Mouse (Mus musculus) ES-E14 (cell line): ENCODE measurements at regions not wholly inside any gene's neighbourhood (a gene's known extent, or its start where the extent isn't known, plus 50 kb on each side); places are given as distances from the start of the nearest gene placed in this dataset.

ENCODE experiments used
- DNase-seq: peaks from one replicate; pipeline ENCODE4 v3.0.0-alpha.2; 2013; ENCODE audit warnings: low read depth, low spot score
- H3K27ac ChIP-seq: 2 replicates; pipeline ENCODE4 v1.5.1; 2012; ENCODE audit warnings: low read depth, mild to moderate bottlenecking, low read length, moderate library complexity, mixed read lengths; ENCODE audit not compliant: poor library complexity, insufficient read depth, severe bottlenecking
- H3K36me3 ChIP-seq: 2 replicates; pipeline ENCODE4 v1.6.1; 2012; ENCODE audit warnings: mild to moderate bottlenecking, low read length, moderate library complexity, mixed read lengths; ENCODE audit not compliant: control insufficient read depth, poor library complexity, insufficient read depth, severe bottlenecking
- H3K4me1 ChIP-seq, 2 experiments: fragments of 150-350 bp in 1 of 2; sonication (generic) in 1 of 2; 2 replicates each; pipeline ENCODE4 v1.6.1; 2012; ENCODE audit warnings: low read length in 2 of 2, mild to moderate bottlenecking in 1 of 2, mixed read lengths in 1 of 2; ENCODE audit not compliant: control insufficient read depth in 2 of 2, insufficient read depth in 2 of 2, poor library complexity in 1 of 2
- H3K4me3 ChIP-seq, 2 experiments: fragments of 150-350 bp in 1 of 2; sonication (generic) in 1 of 2; 2 replicates each; pipeline ENCODE4 v1.5.1; 2012; ENCODE audit warnings: low read length in 2 of 2, low read depth in 1 of 2, mild to moderate bottlenecking in 1 of 2, mixed read lengths in 1 of 2; ENCODE audit not compliant: insufficient read depth in 1 of 2, poor library complexity in 1 of 2, severe bottlenecking in 1 of 2
- H3K9ac ChIP-seq: 2 replicates; pipeline ENCODE4 v1.6.1; 2012; ENCODE audit warnings: low read depth, mild to moderate bottlenecking, low read length, mixed read lengths; ENCODE audit not compliant: poor library complexity, insufficient read depth, severe bottlenecking
- H3K9me3 ChIP-seq: fragments of 150-350 bp; sonication (generic); 2 replicates; pipeline ENCODE4 v1.6.1; 2012; ENCODE audit warnings: low read depth, mild to moderate bottlenecking, low read length; ENCODE audit not compliant: control insufficient read depth, insufficient read depth
- CHD2 ChIP-seq: IDR thresholded peaks from 2 replicates; pipeline ENCODE4 v1.6.1; 2014; ENCODE audit warnings: mild to moderate bottlenecking, low read depth, low read length, inconsistent platforms
- HCFC1 ChIP-seq: IDR thresholded peaks from 2 replicates; pipeline ENCODE4 v1.6.1; 2012; ENCODE audit warnings: low read length, inconsistent platforms, borderline replicate concordance; ENCODE audit not compliant: insufficient read depth
- MAFK ChIP-seq: IDR thresholded peaks from 2 replicates; pipeline ENCODE4 v1.6.1; 2014; ENCODE audit warnings: mild to moderate bottlenecking, low read depth, low read length, inconsistent platforms; ENCODE audit not compliant: insufficient read depth
- ZC3H11A ChIP-seq: IDR thresholded peaks from 2 replicates; pipeline ENCODE4 v1.6.1; 2012; ENCODE audit warnings: low read depth, mild to moderate bottlenecking, inconsistent platforms, low read length, borderline replicate concordance
- ZNF384 ChIP-seq: IDR thresholded peaks from 2 replicates; pipeline ENCODE4 v1.6.1; 2012; ENCODE audit warnings: low read depth, low read length, inconsistent platforms
- in situ Hi-C, 2 experiments: fragments of 600-800 bp; cut with MboI; formaldehyde crosslinking; loops; one replicate each; pipeline ENCODE4 v1.15.1; 2025; ENCODE audit warnings: low sequenced_read_pairs in 2 of 2, inconsistent platforms in 1 of 2; ENCODE audit not compliant: unreplicated experiment in 2 of 2

DNA sequence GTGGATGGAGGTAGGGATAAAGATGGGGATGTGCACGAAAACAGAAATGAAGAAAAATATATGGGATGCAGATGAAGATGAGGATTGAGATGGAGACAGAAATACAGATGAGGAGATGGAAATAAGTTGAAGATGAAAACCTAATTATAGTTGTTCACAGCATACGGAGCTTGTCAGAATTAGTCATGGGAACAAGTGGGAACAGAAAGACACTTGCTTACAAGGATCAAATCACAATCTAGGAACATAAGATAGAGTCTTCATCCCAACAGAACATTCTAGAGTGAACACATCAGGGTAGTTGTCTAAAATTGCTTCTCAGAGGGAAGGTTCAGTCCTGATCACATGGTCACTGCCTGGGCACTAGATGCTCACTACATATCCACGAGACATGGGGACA lies 633.2 kb downstream of the Pdcd6ip start:
- no peak for DNase-seq
- no peak overlapping the region for H3K4me3 ChIP-seq
- no peak overlapping the region for H3K9ac ChIP-seq
- TF ChIP-seq CHD2 (no peak), MAFK (no peak), ZC3H11A (no peak), ZNF384 (no peak), HCFC1 (no peak)
- no peaks in the 10 kb centered on the region for H3K36me3 ChIP-seq
- H3K4me1 ChIP-seq: no peaks in the 10 kb centered on the region
- H3K9me3 ChIP-seq: no peaks in the 10 kb centered on the region
- in situ Hi-C loops: no loop called here
- no peak overlapping the region for H3K27ac ChIP-seq

DNA sequence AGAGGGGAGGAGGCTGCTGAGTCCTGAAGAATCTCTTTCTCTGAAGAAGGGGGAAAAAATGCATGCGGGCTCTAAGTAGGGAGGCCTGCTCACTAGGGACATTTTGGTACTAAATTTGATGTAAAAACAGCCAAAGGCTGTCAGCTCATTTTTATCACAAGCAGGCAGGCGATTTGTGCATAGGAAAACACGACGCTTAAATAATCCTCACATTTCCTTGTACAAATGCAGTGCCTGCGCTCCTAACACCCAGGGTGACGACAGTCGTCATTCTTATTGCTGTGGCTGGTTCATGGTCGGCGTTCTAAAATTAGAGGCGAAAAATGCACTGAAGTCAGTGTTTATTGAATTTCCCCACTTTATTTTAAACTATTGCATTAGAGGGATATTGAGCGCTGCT lies 650.6 kb downstream of the Pdcd6ip start:
- in situ Hi-C loops: no loop called here
- no peak overlapping the region for H3K4me3 ChIP-seq
- TF ChIP-seq ZNF384: no peak
- TF ChIP-seq HCFC1: no peak
- no peak for TF ChIP-seq MAFK

DNA sequence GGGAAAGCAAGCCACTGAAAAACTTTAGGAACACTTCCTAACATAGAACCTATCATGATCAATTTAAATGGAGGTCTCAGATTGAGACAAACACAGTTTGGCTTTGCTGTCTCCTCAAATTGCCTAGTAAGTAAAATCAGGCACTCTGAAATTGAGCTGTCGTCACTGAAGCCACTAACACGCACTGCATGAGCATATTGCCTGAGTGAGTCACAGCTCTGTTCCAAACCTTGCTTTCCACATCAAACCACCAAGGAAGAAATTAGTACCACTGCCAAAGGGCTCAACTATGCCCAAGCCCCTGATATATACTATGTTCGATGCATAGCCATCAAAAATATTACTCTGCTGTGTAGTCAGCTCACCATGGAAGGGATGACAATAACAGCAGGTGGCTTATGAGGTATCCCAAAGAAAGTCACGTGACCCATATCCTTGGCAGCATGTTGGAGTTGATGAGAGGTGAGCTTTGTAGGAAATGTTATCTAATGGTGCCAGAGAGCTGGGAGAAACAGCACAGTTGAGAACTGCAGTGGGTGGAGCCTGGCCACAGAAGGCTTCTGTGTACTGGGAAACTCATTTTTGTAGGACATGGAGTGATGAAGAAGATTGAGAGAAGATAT lies 663.4 kb downstream of the Pdcd6ip start:
- Histone ChIP-seq H3K4me3 (no peak overlapping the region), H3K9me3 (no peaks in the 10 kb centered on the region), H3K27ac (no peak overlapping the region), H3K4me1 (no peaks in the 10 kb centered on the region), H3K36me3 (no peaks in the 10 kb centered on the region), H3K9ac (no peak overlapping the region)
- TF ChIP-seq HCFC1: no peak
- TF ChIP-seq ZNF384: no peak
- TF ChIP-seq ZC3H11A: no peak
- no peak for TF ChIP-seq CHD2
- TF ChIP-seq MAFK: no peak
- in situ Hi-C loops: no loop called here
- no peak for DNase-seq

More for the DNA sequence above, 650.6 kb downstream of the Pdcd6ip start:
- no peak for DNase-seq
- no peaks in the 10 kb centered on the region for H3K36me3 ChIP-seq
- no peaks in the 10 kb centered on the region for H3K9me3 ChIP-seq
- no peaks in the 10 kb centered on the region for H3K4me1 ChIP-seq
- H3K9ac ChIP-seq: no peak overlapping the region
- no peak overlapping the region for H3K27ac ChIP-seq

DNA sequence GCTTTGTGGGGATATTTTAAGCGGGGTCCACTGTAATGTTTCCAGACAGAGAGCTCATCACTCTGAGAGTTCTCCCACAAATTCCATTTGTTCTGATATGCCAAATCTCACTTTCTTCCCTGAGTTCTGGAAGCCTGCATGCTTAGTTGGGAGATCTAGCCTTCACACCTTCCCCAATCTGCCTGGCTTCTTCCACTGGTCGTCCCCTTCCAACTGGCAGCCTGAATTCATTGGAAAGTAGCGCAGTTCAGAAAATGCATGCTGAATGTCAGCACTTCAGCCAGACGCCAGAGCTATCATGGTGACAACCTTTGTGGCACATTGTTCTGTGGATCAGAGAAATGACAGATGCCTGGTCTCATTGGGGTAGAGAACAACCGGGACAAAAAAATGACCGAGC lies 667.2 kb downstream of the Pdcd6ip start:
- in situ Hi-C loops: no loop called here
- TF ChIP-seq MAFK (no peak), ZC3H11A (no peak), HCFC1 (no peak), CHD2 (no peak), ZNF384 (no peak)

DNA sequence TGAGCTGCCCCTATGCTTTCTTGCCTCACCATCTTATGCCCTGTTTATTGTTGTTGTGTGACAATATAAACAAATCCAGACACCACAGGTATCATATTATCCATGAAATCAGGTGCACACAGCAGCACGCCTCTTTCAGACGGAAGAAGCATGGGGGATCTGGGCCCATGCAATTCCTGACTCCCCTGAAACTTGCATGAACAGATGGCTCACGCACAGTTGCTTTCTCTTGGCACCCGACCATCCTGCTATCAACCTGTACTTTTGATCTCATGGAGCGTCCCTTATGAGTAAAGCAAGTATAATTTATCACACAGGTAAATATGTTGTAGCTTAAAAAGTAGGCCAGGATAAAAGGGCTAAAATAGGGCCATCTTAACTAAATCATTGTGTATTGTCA lies 674.1 kb downstream of the Pdcd6ip start:
- in situ Hi-C loops: no loop called here
- TF ChIP-seq HCFC1 (no peak), ZC3H11A (no peak), CHD2 (no peak), ZNF384 (no peak), MAFK (no peak)
- Histone ChIP-seq H3K4me3 (no peak overlapping the region), H3K9me3 (no peaks in the 10 kb centered on the region), H3K4me1 (no peaks in the 10 kb centered on the region), H3K36me3 (no peaks in the 10 kb centered on the region), H3K9ac (no peak overlapping the region), H3K27ac (no peak overlapping the region)
- DNase-seq: no peak

More for the DNA sequence above, 667.2 kb downstream of the Pdcd6ip start:
- Histone ChIP-seq H3K4me3 (no peak overlapping the region), H3K27ac (no peak overlapping the region), H3K36me3 (no peaks in the 10 kb centered on the region), H3K9me3 (no peaks in the 10 kb centered on the region), H3K9ac (no peak overlapping the region), H3K4me1 (no peaks in the 10 kb centered on the region)
- no peak for DNase-seq
